Mouse (Mus musculus): Measurements from ENCODE around the gene Trabd. TPM values are rescaled to one million over a fixed set of nuclear protein-coding genes. Genes with fewer than 3 reads are reported as not detected.

Trabd gene
- polyA plus RNA-seq, 1 experiment from 2014 or later = 39.2 TPM

- Histone ChIP-seq H3K27me3 (replicated peaks; ENCODE audit: control insufficient read depth, insufficient read depth, low read length) (no peaks in the 10 kb centered on the region), H3K9me3 (ENCODE audit: control insufficient read depth, low read length) (no peaks in the 10 kb centered on the region), H3K4me1 (ENCODE audit: control insufficient read depth, insufficient read depth, low read depth, low read length) (peaks cover 15% of the 10 kb centered on the region), H3K4me2 (ENCODE audit: low read length) (no peak overlapping the region), H3K9ac (ENCODE audit: low read depth, low read length) (no peak overlapping the region), H3K36me3 (ENCODE audit: control insufficient read depth, insufficient read depth, low read length) (peaks cover 36% of the 10 kb centered on the region), H3K27ac (ENCODE audit: low read depth, low read length) (no peak overlapping the region), H3K4me3 (ENCODE audit: low read length) (no peak overlapping the region)
- WGBS = 90% methylated on average over 4 of the region's 4 CpGs
- ATAC-seq = no peak
Observed at GRCm38 (mm10) chr15:89090662-89091061, 15.7 kb downstream of the Trabd start.

GRCm38 (mm10) chr15:89092181-89092580, 17.3 kb downstream of the Trabd start:
- peaks cover 36% of the 10 kb centered on the region for H3K36me3 ChIP-seq (ENCODE audit: control insufficient read depth, insufficient read depth, low read length)
- H3K4me2 ChIP-seq (ENCODE audit: low read length) = no peak overlapping the region
- no peak for ATAC-seq
- no peak overlapping the region for H3K27ac ChIP-seq (ENCODE audit: low read depth, low read length)
- H3K9me3 ChIP-seq (ENCODE audit: control insufficient read depth, low read length) = no peaks in the 10 kb centered on the region
- H3K27me3 ChIP-seq (replicated peaks; ENCODE audit: control insufficient read depth, insufficient read depth, low read length) = no peaks in the 10 kb centered on the region
- 77% methylated on average over 5 of the region's 5 CpGs for WGBS
- peaks cover 15% of the 10 kb centered on the region for H3K4me1 ChIP-seq (ENCODE audit: control insufficient read depth, insufficient read depth, low read depth, low read length)
- H3K4me3 ChIP-seq (ENCODE audit: low read length) = no peak overlapping the region
- H3K9ac ChIP-seq (ENCODE audit: low read depth, low read length) = no peak overlapping the region

DNA sequence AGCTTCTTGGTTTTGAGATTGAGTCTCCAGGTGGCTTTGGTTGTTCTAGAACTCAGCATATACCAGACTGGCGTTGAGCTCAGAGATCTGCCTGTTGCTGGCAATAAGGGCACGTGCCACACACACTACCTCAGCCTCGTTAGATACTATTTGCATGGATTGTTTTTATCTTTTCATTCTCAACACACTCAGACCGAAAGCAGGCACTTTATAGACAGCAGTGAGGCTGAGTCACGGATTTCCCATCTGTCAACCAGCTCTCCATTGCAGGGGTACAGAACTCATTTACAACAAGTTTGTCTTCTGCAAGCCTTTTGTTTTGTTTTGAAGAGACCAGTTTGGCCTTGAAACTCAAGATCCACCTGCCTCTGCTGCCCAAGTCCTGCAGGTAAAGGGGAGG, 22.5 kb downstream of the Trabd start:
- H3K27ac ChIP-seq (ENCODE audit: low read depth, low read length) = no peak overlapping the region
- no peak overlapping the region for H3K4me3 ChIP-seq (ENCODE audit: low read length)
- 93% methylated on average over 5 of the region's 5 CpGs for WGBS
- H3K9ac ChIP-seq (ENCODE audit: low read depth, low read length) = no peak overlapping the region
- ATAC-seq = no peak
- H3K9me3 ChIP-seq (ENCODE audit: control insufficient read depth, low read length) = no peaks in the 10 kb centered on the region
- no peaks in the 10 kb centered on the region for H3K4me1 ChIP-seq (ENCODE audit: control insufficient read depth, insufficient read depth, low read depth, low read length)
- peaks cover 78% of the 10 kb centered on the region for H3K36me3 ChIP-seq (ENCODE audit: control insufficient read depth, insufficient read depth, low read length)
- no peak overlapping the region for H3K4me2 ChIP-seq (ENCODE audit: low read length)
- H3K27me3 ChIP-seq (replicated peaks; ENCODE audit: control insufficient read depth, insufficient read depth, low read length) = no peaks in the 10 kb centered on the region

DNA sequence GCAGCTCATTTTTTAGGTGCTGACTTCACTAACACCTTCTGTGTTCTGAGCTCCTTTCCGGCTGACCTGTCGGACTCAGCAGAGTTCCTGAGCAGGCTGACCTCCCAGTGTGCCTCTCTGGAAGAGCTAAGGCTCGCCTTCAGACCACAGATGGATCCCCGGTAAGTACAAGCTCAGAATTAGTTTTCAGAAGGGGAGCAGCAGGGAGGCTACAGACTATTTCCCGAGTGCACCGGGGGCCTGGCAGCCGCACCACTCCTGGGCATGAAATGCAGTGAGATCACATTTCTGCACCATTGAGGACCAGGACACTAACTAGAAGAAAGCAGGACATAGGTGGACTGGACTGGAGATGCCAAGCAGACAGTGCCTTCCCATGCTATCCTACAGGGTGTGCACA, 23.7 kb downstream of the Trabd start:
- Histone ChIP-seq H3K9me3 (ENCODE audit: control insufficient read depth, low read length) (no peaks in the 10 kb centered on the region), H3K27me3 (replicated peaks; ENCODE audit: control insufficient read depth, insufficient read depth, low read length) (no peaks in the 10 kb centered on the region), H3K4me2 (ENCODE audit: low read length) (no peak overlapping the region), H3K36me3 (ENCODE audit: control insufficient read depth, insufficient read depth, low read length) (peaks cover 79% of the 10 kb centered on the region), H3K27ac (ENCODE audit: low read depth, low read length) (no peak overlapping the region), H3K4me1 (ENCODE audit: control insufficient read depth, insufficient read depth, low read depth, low read length) (no peaks in the 10 kb centered on the region), H3K9ac (ENCODE audit: low read depth, low read length) (no peak overlapping the region), H3K4me3 (ENCODE audit: low read length) (no peak overlapping the region)
- ATAC-seq = no peak
- WGBS = 89% methylated on average over 7 of the region's 7 CpGs

DNA sequence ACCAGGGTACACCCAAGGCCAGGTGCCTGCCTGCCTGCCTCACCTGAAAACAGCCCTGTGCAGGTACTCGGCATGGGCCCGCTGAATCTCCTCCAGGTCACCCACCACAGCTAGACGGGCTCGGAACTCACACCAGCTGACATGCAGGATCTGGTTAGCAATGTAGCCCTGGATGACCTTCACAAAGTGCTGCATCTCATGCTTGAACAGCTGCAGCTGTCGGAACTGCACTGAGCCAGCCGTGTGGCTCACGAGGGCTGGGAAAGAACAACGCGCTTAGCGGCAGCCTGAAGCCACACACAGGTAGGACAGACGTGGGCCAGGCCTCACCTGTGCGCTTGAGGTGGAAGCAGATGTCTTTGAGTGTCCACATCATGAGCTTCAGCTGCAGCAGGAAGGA, 25.9 kb downstream of the Trabd start:
- peaks cover 78% of the 10 kb centered on the region for H3K36me3 ChIP-seq (ENCODE audit: control insufficient read depth, insufficient read depth, low read length)
- no peak for ATAC-seq
- no peak overlapping the region for H3K4me2 ChIP-seq (ENCODE audit: low read length)
- H3K9me3 ChIP-seq (ENCODE audit: control insufficient read depth, low read length) = no peaks in the 10 kb centered on the region
- WGBS = 87% methylated on average over 12 of the region's 12 CpGs
- H3K9ac ChIP-seq (ENCODE audit: low read depth, low read length) = no peak overlapping the region
- H3K27ac ChIP-seq (ENCODE audit: low read depth, low read length) = no peak overlapping the region
- no peaks in the 10 kb centered on the region for H3K4me1 ChIP-seq (ENCODE audit: control insufficient read depth, insufficient read depth, low read depth, low read length)
- H3K4me3 ChIP-seq (ENCODE audit: low read length) = no peak overlapping the region
- H3K27me3 ChIP-seq (replicated peaks; ENCODE audit: control insufficient read depth, insufficient read depth, low read length) = no peaks in the 10 kb centered on the region

GRCm38 (mm10) chr15:89102646-89103045, 27.7 kb downstream of the Trabd start:
- H3K9ac ChIP-seq (ENCODE audit: low read depth, low read length) = no peak overlapping the region
- ATAC-seq = no peak
- peaks cover 74% of the 10 kb centered on the region for H3K36me3 ChIP-seq (ENCODE audit: control insufficient read depth, insufficient read depth, low read length)
- no peak overlapping the region for H3K4me2 ChIP-seq (ENCODE audit: low read length)
- H3K27me3 ChIP-seq (replicated peaks; ENCODE audit: control insufficient read depth, insufficient read depth, low read length) = no peaks in the 10 kb centered on the region
- H3K9me3 ChIP-seq (ENCODE audit: control insufficient read depth, low read length) = no peaks in the 10 kb centered on the region
- H3K4me3 ChIP-seq (ENCODE audit: low read length) = no peak overlapping the region
- H3K4me1 ChIP-seq (ENCODE audit: control insufficient read depth, insufficient read depth, low read depth, low read length) = no peaks in the 10 kb centered on the region
- no peak overlapping the region for H3K27ac ChIP-seq (ENCODE audit: low read depth, low read length)
- 42% methylated on average over 5 of the region's 5 CpGs for WGBS

GRCm38 (mm10) chr15:89103921-89104320, 29.0 kb downstream of the Trabd start:
- ATAC-seq = no peak
- WGBS = 81% methylated on average over 10 of the region's 10 CpGs

GRCm38 (mm10) chr15:89104425-89104824, 29.5 kb downstream of the Trabd start:
- H3K4me1 ChIP-seq (ENCODE audit: control insufficient read depth, insufficient read depth, low read depth, low read length) = no peaks in the 10 kb centered on the region
- H3K36me3 ChIP-seq (ENCODE audit: control insufficient read depth, insufficient read depth, low read length) = peaks cover 74% of the 10 kb centered on the region
- H3K27me3 ChIP-seq (replicated peaks; ENCODE audit: control insufficient read depth, insufficient read depth, low read length) = no peaks in the 10 kb centered on the region
- H3K27ac ChIP-seq (ENCODE audit: low read depth, low read length) = no peak overlapping the region
- WGBS = 93% methylated on average over 8 of the region's 8 CpGs
- no peak overlapping the region for H3K4me3 ChIP-seq (ENCODE audit: low read length)
- ATAC-seq = no peak
- no peaks in the 10 kb centered on the region for H3K9me3 ChIP-seq (ENCODE audit: control insufficient read depth, low read length)
- H3K4me2 ChIP-seq (ENCODE audit: low read length) = no peak overlapping the region
- H3K9ac ChIP-seq (ENCODE audit: low read depth, low read length) = no peak overlapping the region

More at GRCm38 (mm10) chr15:89103921-89104320, 29.0 kb downstream of the Trabd start:
- Histone ChIP-seq H3K4me3 (ENCODE audit: low read length) (no peak overlapping the region), H3K27me3 (replicated peaks; ENCODE audit: control insufficient read depth, insufficient read depth, low read length) (no peaks in the 10 kb centered on the region), H3K9ac (ENCODE audit: low read depth, low read length) (no peak overlapping the region), H3K27ac (ENCODE audit: low read depth, low read length) (no peak overlapping the region), H3K4me2 (ENCODE audit: low read length) (no peak overlapping the region), H3K36me3 (ENCODE audit: control insufficient read depth, insufficient read depth, low read length) (peaks cover 73% of the 10 kb centered on the region), H3K4me1 (ENCODE audit: control insufficient read depth, insufficient read depth, low read depth, low read length) (no peaks in the 10 kb centered on the region), H3K9me3 (ENCODE audit: control insufficient read depth, low read length) (no peaks in the 10 kb centered on the region)

DNA sequence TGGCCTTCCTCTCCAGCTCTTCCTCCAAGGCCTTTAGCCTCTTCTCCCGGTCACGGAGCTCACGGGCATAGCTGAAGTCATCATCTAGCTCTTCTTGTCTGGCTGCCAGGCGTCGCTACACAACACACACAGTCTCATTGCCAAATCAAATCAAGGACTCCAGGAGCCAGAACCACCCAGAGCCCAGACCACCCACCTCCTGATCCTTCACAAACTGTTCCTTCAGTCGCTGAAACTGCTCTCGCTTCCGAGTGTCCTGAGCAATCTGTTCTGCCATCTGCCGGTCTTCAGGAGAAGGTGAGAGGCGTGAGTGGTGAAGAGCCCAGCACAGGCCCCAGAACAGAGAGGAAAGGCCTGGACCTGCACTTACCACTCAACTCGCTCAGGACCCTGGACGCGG, 31.1 kb downstream of the Trabd start:
- Histone ChIP-seq H3K4me1 (ENCODE audit: control insufficient read depth, insufficient read depth, low read depth, low read length) (no peaks in the 10 kb centered on the region), H3K27ac (ENCODE audit: low read depth, low read length) (no peak overlapping the region), H3K4me3 (ENCODE audit: low read length) (no peak overlapping the region), H3K27me3 (replicated peaks; ENCODE audit: control insufficient read depth, insufficient read depth, low read length) (no peaks in the 10 kb centered on the region), H3K9ac (ENCODE audit: low read depth, low read length) (no peak overlapping the region; the same call in 1 of the 2 replicates), H3K36me3 (ENCODE audit: control insufficient read depth, insufficient read depth, low read length) (peaks cover 70% of the 10 kb centered on the region), H3K4me2 (ENCODE audit: low read length) (no peak overlapping the region), H3K9me3 (ENCODE audit: control insufficient read depth, low read length) (no peaks in the 10 kb centered on the region)
- ATAC-seq = no peak
- WGBS = 92% methylated on average over 13 of the region's 13 CpGs

- H3K9ac ChIP-seq (ENCODE audit: low read depth, low read length) = no peak overlapping the region
- ATAC-seq = no peak
- H3K4me1 ChIP-seq (ENCODE audit: control insufficient read depth, insufficient read depth, low read depth, low read length) = no peaks in the 10 kb centered on the region
- H3K36me3 ChIP-seq (ENCODE audit: control insufficient read depth, insufficient read depth, low read length) = peaks cover 64% of the 10 kb centered on the region
- H3K9me3 ChIP-seq (ENCODE audit: control insufficient read depth, low read length) = no peaks in the 10 kb centered on the region
- no peaks in the 10 kb centered on the region for H3K27me3 ChIP-seq (replicated peaks; ENCODE audit: control insufficient read depth, insufficient read depth, low read length)
- no peak overlapping the region for H3K4me2 ChIP-seq (ENCODE audit: low read length)
- no peak overlapping the region for H3K27ac ChIP-seq (ENCODE audit: low read depth, low read length)
- WGBS = 86% methylated on average over 1 of the region's 1 CpGs
- no peak overlapping the region for H3K4me3 ChIP-seq (ENCODE audit: low read length)
Observed at GRCm38 (mm10) chr15:89106976-89107375, 32.1 kb downstream of the Trabd start.

Measured in hindbrain, embryonic 16.5 days (tissue).